Mouse (Mus musculus) stomach, postnatal 0 days (tissue): ENCODE results near the gene Lzic.

Experiments used
- CTCF ChIP-seq: IDR thresholded peaks from 2 replicates; pipeline ENCODE4 v1.5.1; 2016; ENCODE audit warnings: antibody characterized with exemption, low read depth, mild to moderate bottlenecking, moderate library complexity
- EP300 ChIP-seq: optimal IDR thresholded peaks from 2 replicates; pipeline ENCODE3; 2016; ENCODE audit warnings: antibody characterized with exemption

- TF ChIP-seq EP300 (no peak), CTCF (no peak)
Measured at GRCm38 (mm10) chr4:149462305-149462971, 22.6 kb upstream of the Lzic start.
